Mouse (Mus musculus): Measurements from ENCODE around the gene Ptpn20.

GRCm38 (mm10) chr14:33634354-33634753 is 45.3 kb downstream of the Ptpn20 start:
- no peak for TF ChIP-seq CTCF (IDR thresholded peaks at IDR 0.05; ENCODE audit: borderline replicate concordance, insufficient read depth, low read depth, low read length)
- no peak for TF ChIP-seq POLR2A (IDR thresholded peaks at IDR 0.05; ENCODE audit: borderline replicate concordance, insufficient read depth, low read length)
